Mouse (Mus musculus) cerebellum, adult 8-10 months (tissue): ENCODE measurements around the gene Plxdc2.
"Not testable (repeated sequence)": the region's sequence is repeated elsewhere in the genome, so short reads cannot be mapped to it uniquely, and the experiment has no call there.

ENCODE experiments used
- DNase-seq: peaks from one replicate; pipeline ENCODE4 v3.0.0; 2022

The Plxdc2 gene

GRCm38 (mm10) chr2:16749302-16749909 lies 393.3 kb downstream of the Plxdc2 start:
- DNase-seq, result no peak

- no peak for DNase-seq
Measured at GRCm38 (mm10) chr2:16757158-16757557, 401.1 kb downstream of the Plxdc2 start.

- no peak for DNase-seq
Measured at GRCm38 (mm10) chr2:16759766-16760165, 403.7 kb downstream of the Plxdc2 start.

- DNase-seq, result not testable (repeated sequence)
Measured at GRCm38 (mm10) chr2:16769149-16769548, 413.0 kb downstream of the Plxdc2 start.

GRCm38 (mm10) chr2:16773398-16774113 lies 417.5 kb downstream of the Plxdc2 start:
- DNase-seq, result no peak

- no peak for DNase-seq
Measured at GRCm38 (mm10) chr2:16774114-16774433, 418.0 kb downstream of the Plxdc2 start.

- no peak for DNase-seq
Measured at GRCm38 (mm10) chr2:16795283-16795682, 439.2 kb downstream of the Plxdc2 start.
